Comparison of ENCODE assay signal across 10 mouse cellular contexts in the genomic region with DNA sequence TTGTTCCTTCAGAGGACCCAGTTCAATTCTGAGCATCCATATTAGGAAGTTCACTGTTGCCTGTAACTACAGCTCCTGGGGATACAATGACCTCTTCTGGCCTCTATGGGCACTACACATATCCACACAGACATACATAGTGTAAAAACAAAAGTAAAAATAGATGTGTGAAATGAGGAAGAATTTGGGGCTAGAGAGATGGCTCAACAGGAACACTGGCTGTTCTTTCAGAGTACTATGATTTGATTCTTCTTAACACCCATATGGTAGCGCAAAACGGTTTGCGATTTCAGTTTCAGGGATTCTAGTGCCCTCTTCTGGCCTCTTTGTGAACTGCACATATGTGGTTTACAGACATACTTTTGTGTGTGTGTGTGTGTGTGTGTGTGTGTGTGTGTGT. TPM values are rescaled to one million over a fixed set of nuclear protein-coding genes. Genes with fewer than 3 reads are reported as not detected.
DNase-seq lines count a peak whose midpoint lies in the region; TF ChIP-seq lines count a peak whose summit lies in the region.
"Had no signal": no experiment of that assay in that cellular context is flagged by ENCODE, and none has a peak within 500 bp of the region (broad histone marks: within the 10 kb centered on the region; RNA-seq: fewer than 3 reads in every experiment).

No protein-coding gene starts in this region.

- H3K27ac ChIP-seq in cortical plate, adult 2 months (ENCODE audit: insufficient read depth, low read length), result no peak overlapping the region
- H3K27ac ChIP-seq: hindbrain, embryonic 15.5 days; neural tube, embryonic 12.5 days had no signal

- intact Hi-C loops in gastrocnemius, postnatal 36 days (cut with DNase I), result loop anchor here (5.0 kb wide), 1 partner anchor 242 kb away; no protein-coding TSS in a partner anchor

- H3K4me1 ChIP-seq in cortical plate, adult 2 months (ENCODE audit: control insufficient read depth, insufficient read depth, low read length), result no peaks in the 10 kb centered on the region
- H3K4me1 ChIP-seq: hindbrain, embryonic 15.5 days; neural tube, embryonic 12.5 days had no signal

- 0 out of 2 replicates have a peak, but pooled peaks have one; percentile 8 for TF ChIP-seq CTCF in cortical plate, adult 2 months (IDR thresholded peaks at IDR 0.05; ENCODE audit: extremely low read depth, insufficient read depth, low read length)

- peak; percentile 1 for DNase-seq in gastrocnemius, adult 18-20 months (ENCODE audit: low spot score)
- no peak for DNase-seq in gastrocnemius, postnatal 36 days
- DNase-seq in right cerebral cortex, adult 18-20 months, result peak; percentile 0
- DNase-seq in right cerebral cortex, postnatal 14 days, result no peak
- DNase-seq in kidney, postnatal 14 days, result peak; percentile 20
- peak; percentile 52 for DNase-seq in naive thymus-derived CD4-positive, alpha-beta T cell, adult 2 months (ENCODE audit: low read depth)
- no peak for DNase-seq in left cerebral cortex, adult 8-10 months (ENCODE audit: low spot score in 2 of 2)

- no peak for TF ChIP-seq POLR2A in cortical plate, adult 2 months (IDR thresholded peaks at IDR 0.05; ENCODE audit: extremely low read depth, insufficient read depth, low read length)

- no peak overlapping the region for H3K4me3 ChIP-seq in cortical plate, adult 2 months (ENCODE audit: insufficient read depth, low read length)
- H3K4me3 ChIP-seq: hindbrain, embryonic 15.5 days; neural tube, embryonic 12.5 days had no signal

RNA-seq across cellular contexts. Expression of a gene that starts 48.9 kb away (rescaled TPM):
- total RNA-seq in gastrocnemius, adult 18-20 months (2021), result under 1 TPM; 0.07 to 0.12 TPM
- total RNA-seq in gastrocnemius, postnatal 36 days (2021), result under 1 TPM in 1 of 2 experiments, not detected in 1; 0.07 TPM
- polyA plus RNA-seq in cortical plate, adult 2 months (2012; rRNA removed), result 0.15 and 0.19 TPM in 2 replicates
- under 1 TPM; 0.21 to 0.28 (median 0.26) TPM for total RNA-seq in left cerebral cortex, adult 8-10 months (2022)
- polyA plus RNA-seq: hindbrain, embryonic 15.5 days had no signal

Comparison
In these comparisons a context has a peak if more than half of its experiments do, and no peak if none do; other contexts are left out.
1. DNase-seq: peak in gastrocnemius, adult 18-20 months (single experiment), right cerebral cortex, adult 18-20 months (single experiment), kidney, postnatal 14 days (single experiment) and naive thymus-derived CD4-positive, alpha-beta T cell, adult 2 months (single experiment); none in gastrocnemius, postnatal 36 days (0 of 2), right cerebral cortex, postnatal 14 days (single experiment) and left cerebral cortex, adult 8-10 months (0 of 2).